Mouse (Mus musculus): ENCODE measurements around the gene Upk2.
"Not testable (repeated sequence)": the region's sequence is repeated elsewhere in the genome, so short reads cannot be mapped to it uniquely, and the experiment has no call there.

The Upk2 gene

GRCm38 (mm10) chr9:44408693-44409092, 46.1 kb downstream of the Upk2 start:
- not testable (repeated sequence) for DNase-seq (ENCODE audit: low spot score in 2 of 2)

GRCm38 (mm10) chr9:44407752-44408097, 47.1 kb downstream of the Upk2 start:
- DNase-seq (ENCODE audit: low spot score in 2 of 2) = no peak

GRCm38 (mm10) chr9:44406906-44407751, 47.6 kb downstream of the Upk2 start, which contains the start of the genes Rps25 and Trappc4:
TSS of gene Rps25 (plus strand) at chr9:44407139.
TSS of gene Trappc4 (minus strand) at chr9:44407600.
- DNase-seq (ENCODE audit: low spot score in 2 of 2) = peak; percentile 94

- no peak for DNase-seq (ENCODE audit: low spot score in 2 of 2)
Observed at GRCm38 (mm10) chr9:44405011-44405410, 49.8 kb downstream of the Upk2 start.

Measured in right cerebral cortex, adult 2 months (tissue).